Mouse (Mus musculus): ENCODE measurements around the gene Sval1. TPM values are rescaled to one million over a fixed set of nuclear protein-coding genes. Genes with fewer than 3 reads are reported as not detected.

Sval1 gene
- not detected for total RNA-seq (2021)

- no peak for DNase-seq
Observed at GRCm38 (mm10) chr6:41951330-41951729, at the start of gene Sval1. TSS of gene Sval1 (plus strand) at chr6:41951630.

- DNase-seq, result no peak
Observed at GRCm38 (mm10) chr6:41911625-41912024, 39.8 kb upstream of the Sval1 start.

DNA sequence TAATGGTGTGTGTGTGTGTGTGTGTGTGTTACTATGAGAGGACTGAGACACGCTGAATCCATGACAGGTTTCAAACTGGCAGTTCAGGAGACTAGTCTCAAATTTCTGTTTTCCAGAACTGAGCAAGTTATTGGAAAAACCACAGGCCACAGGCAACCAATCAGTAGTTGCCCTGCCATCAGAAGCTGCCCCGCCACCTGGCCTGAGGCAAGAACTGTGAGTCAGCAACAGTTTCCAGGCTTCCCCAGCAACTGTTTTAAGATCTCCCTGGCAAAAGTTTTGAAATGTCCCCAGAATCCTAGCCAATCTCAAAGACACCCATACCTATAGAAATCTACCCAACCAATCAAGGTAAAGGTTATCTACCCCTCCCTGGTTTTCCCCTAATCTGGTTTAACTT lies 36.5 kb upstream of the Sval1 start:
- no peak for DNase-seq

GRCm38 (mm10) chr6:41967840-41968239 lies 16.4 kb downstream of the Sval1 start, which contains the start of gene Sval3:
TSS of gene Sval3 (plus strand) at chr6:41968140.
- DNase-seq, result no peak

Other genes starting within 250 kb of the Sval1 start
- not detected for gene Kel, start 247.3 kb upstream of the Sval1 start, total RNA-seq (2021)
- gene Olfr459, start 176.5 kb upstream of the Sval1 start, total RNA-seq (2021), result not detected
- not detected for gene Pip, start 104.1 kb upstream of the Sval1 start, total RNA-seq (2021)
- gene Sval2, start 98.6 kb upstream of the Sval1 start, total RNA-seq (2021), result not detected
- not detected for gene Sval3, start 16.5 kb downstream of the Sval1 start, total RNA-seq (2021)
- not detected for gene Sva, start 86.8 kb downstream of the Sval1 start, total RNA-seq (2021)
- gene Tas2r139, start 189.3 kb downstream of the Sval1 start, total RNA-seq (2021), result not detected